Mouse (Mus musculus) erythroblast, embryonic 14.5 days (primary cell): ENCODE results near the gene Cxadr.

ENCODE experiments used
- GATA1 ChIP-seq: IDR thresholded peaks from 2 replicates; pipeline ENCODE4 v1.6.1; 2012; ENCODE audit warnings: low read length, inconsistent platforms, mixed read lengths
- TAL1 ChIP-seq: IDR thresholded peaks from 3 replicates; pipeline ENCODE4 v1.6.1; 2012; ENCODE audit warnings: low read length, inconsistent platforms, mixed read lengths

- TF ChIP-seq GATA1: no peak
- no peak for TF ChIP-seq TAL1
Measured at GRCm38 (mm10) chr16:78277567-78277966, 23.7 kb upstream of the Cxadr start.
